Mouse (Mus musculus) megakaryocyte, embryonic 14.5 days (primary cell): ENCODE measurements around the gene Nup107.
"Not testable (repeated sequence)": the region's sequence is repeated elsewhere in the genome, so short reads cannot be mapped to it uniquely, and the experiment has no call there.

ENCODE experiments used
- FLI1 ChIP-seq: IDR thresholded peaks from 2 replicates; pipeline ENCODE4 v1.6.1; 2012; ENCODE audit warnings: low read length, inconsistent platforms, mixed read lengths
- GATA1 ChIP-seq: IDR thresholded peaks from 3 replicates; pipeline ENCODE4 v1.6.1; 2012; ENCODE audit warnings: mixed read lengths, low read length, inconsistent platforms, borderline replicate concordance

- TF ChIP-seq GATA1, FLI1: not testable (repeated sequence)
These were observed 34.2 kb downstream of the Nup107 start for GRCm38 (mm10) chr10:117758344-117758743.
